Mouse (Mus musculus): Measurements from ENCODE around the gene Hdlbp.
"Not testable (repeated sequence)": the region's sequence is repeated elsewhere in the genome, so short reads cannot be mapped to it uniquely, and the experiment has no call there.

The Hdlbp gene

GRCm38 (mm10) chr1:93478586-93479475 is at the start of gene Hdlbp:
Gene Hdlbp (minus strand): TSS chr1:93478815.
- peak; percentile 100 for DNase-seq (ENCODE audit: low read depth, low spot score)

- DNase-seq (ENCODE audit: low read depth, low spot score), result no peak
Measured at GRCm38 (mm10) chr1:93522325-93522724, 43.7 kb upstream of the Hdlbp start.

DNA sequence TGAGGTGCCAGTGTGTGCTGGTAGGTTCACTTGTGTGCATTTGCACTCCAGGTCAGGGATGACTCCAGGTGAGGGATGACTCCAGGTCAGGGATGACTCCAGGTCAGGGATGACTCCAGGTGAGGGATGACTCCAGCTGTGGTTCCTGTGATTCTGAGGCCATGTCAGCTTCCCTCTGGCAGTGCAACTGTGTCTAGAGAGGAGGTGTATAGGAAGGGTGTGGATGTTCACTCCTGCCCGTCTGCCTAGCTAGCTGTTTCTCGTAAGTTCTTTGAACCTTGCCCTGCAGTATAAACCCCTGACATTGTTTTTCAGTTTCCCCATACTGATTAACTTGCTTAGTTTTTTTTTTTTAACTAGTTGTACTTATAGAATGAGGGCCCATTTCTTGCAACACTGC is 42.9 kb upstream of the Hdlbp start:
- DNase-seq (ENCODE audit: low read depth, low spot score), result no peak

GRCm38 (mm10) chr1:93513221-93513620 is 34.6 kb upstream of the Hdlbp start:
- no peak for DNase-seq (ENCODE audit: low read depth, low spot score)

DNA sequence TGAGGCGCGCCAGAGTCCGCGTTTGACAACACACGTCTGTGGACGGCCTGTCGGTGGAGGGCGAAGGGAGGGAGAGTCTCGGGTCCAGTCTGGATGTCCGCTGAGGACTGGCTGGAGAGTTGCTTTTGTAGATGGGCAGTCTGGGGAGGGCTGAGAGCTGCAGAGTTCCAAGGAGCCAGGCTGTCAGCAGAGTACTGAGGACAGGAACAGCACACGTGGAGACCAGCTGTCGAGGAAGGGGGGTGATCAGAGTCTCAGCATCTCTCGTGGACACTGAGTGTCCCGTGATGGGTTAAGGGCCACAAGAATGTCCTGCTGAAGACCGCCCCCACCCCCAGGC is 33.7 kb upstream of the Hdlbp start:
- no peak for DNase-seq (ENCODE audit: low read depth, low spot score)

DNA sequence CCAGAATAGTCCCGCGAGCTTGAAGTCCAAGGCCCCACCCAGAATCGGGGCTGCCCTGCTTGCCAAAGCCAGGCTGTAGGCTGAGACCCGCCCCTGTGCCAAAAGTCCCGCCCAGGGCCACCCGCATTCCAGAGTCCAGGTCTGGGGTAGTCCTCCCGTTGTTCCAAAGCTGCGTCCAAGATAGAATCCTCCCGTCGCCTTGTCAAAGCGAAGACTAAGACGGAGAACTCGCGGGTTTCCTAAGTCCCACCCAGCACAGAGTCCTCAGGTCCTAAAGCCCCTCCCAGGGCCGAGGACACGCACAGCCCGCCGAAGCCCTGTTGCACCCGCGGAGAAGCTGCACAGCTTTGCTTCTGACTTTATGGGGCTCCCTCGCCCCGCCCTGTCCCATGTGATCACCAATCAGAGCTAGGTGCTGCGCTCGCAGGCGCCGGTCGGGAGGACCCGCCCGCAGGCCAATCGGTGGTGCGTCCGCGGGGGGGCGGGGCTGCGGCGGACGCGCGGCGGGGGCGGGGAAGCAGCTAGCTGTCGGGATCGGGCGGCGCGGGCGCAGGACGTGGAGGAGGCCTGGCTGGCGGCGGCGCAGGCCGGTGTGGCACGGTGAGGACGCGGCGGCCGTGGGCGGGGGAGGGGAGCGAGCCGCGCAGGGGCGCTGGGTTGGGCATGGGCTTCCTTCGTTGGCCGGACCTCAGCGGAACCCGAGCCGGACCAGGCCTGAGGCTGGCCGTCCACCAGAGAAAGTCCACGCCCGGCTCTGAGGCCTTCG is 33.2 kb upstream of the Hdlbp start, which contains the start of gene Farp2:
Farp2 (plus strand) TSS at position 495 of the 766 bp plus-strand sequence.
- peak; percentile 98 for DNase-seq (ENCODE audit: low read depth, low spot score)

DNA sequence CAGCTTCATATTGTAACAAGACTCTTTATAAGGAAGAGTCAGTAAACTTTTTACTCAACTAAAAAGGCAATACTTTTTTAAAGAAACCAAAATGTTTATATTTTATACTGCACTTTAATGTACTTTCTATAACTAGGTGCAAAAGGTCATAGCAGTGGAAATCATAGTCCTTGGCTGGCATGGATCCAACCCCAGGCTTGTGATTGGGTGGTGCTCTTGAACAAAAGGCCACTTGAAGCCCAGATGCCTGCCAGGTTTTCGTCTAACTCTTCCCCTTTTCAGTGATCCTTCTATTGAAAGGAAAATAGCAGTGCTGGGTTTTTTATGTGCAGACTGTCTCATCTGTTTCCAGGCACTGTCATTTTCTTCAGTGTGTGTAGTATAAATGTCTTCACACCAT is 30.0 kb upstream of the Hdlbp start:
- DNase-seq (ENCODE audit: low read depth, low spot score), result not testable (repeated sequence)

- DNase-seq (ENCODE audit: low read depth, low spot score), result peak; percentile 70
Measured at GRCm38 (mm10) chr1:93506944-93507676, 28.5 kb upstream of the Hdlbp start.

GRCm38 (mm10) chr1:93495312-93495711 is 16.7 kb upstream of the Hdlbp start:
- no peak for DNase-seq (ENCODE audit: low read depth, low spot score)

DNA sequence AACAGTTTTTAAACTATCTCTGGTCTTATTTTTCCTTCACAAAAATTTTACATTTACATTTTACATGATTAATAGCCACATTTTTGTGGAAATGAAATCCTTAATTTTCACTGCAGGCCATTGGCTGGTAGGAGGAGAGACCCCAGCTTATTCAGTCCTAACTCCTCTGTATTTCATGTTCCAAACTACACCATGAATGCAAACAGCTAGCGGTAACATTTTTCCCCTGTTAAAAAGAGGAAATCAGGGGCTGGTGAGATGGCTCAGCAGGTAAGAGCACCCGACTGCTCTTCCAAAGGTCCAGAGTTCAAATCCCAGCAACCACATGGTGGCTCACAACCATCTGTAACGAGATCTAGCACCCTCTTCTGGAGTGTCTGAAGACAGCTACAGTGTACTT is 7.7 kb upstream of the Hdlbp start:
- not testable (repeated sequence) for DNase-seq (ENCODE audit: low read depth, low spot score)

- peak; percentile 39 for DNase-seq (ENCODE audit: low read depth, low spot score)
Measured at GRCm38 (mm10) chr1:93479476-93480083, 965 bp upstream of the Hdlbp start.

DNA sequence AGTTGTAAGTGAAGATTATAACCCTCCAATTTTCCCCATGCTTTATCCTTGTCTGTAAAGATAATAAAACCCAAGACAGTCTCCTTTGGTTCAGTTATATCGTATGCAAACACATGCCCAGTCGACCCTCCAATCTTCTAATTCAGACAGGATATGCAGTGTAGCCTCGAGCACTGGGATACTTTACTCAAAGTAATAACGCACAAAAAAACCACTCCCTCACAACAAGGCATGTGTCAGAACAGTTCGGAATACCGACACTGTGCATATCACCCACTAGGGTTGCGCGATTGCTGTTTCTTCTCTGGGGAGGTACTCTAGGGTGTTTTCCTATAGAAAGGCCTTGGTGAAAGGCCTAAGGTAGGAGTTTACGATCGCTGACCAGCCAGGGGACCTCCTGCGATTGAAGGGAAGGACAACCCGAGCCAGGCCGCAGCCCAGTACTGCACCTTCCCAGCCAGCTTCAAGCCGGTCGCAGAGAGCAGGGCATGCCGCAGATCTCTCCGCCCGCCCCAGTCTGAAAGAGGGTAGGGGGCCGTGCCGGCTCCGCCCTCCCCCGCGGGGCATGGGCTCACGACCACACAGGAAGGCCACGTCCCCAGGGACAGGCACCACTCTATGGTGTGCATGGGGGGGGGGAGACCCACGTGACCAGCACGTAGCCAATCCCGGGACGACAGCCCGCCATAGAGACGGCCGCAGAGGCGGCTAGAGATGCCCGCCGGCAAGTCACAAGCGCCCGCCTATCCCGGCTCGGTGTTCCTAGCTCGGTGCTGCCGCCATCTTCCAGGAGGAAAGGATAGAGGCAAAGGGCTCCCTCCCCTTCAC is 643 bp downstream of the Hdlbp start:
- peak; percentile 97 for DNase-seq (ENCODE audit: low read depth, low spot score)

DNA sequence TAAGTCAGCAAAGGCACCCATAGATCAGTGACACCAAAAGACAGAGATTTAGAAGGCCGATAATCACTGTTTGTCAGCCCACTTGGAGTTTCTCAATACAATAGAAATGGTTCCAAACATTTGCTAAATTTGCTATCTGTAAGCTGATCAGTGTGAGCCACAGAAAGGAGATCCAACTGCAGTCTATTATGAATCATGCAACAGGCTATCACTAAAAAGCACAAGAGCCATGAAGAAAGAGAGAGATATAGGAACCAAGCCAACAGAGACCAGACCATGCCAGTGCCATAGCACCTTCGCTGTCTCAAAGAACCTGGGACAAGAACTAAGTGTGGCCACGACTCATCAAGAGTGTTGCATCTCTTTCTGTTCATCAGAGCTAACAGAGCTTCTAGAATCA is 2.9 kb downstream of the Hdlbp start:
- no peak for DNase-seq (ENCODE audit: low read depth, low spot score)

- DNase-seq (ENCODE audit: low read depth, low spot score), result no peak
Measured at GRCm38 (mm10) chr1:93468626-93469025, 10.0 kb downstream of the Hdlbp start.

- no peak for DNase-seq (ENCODE audit: low read depth, low spot score)
Measured at GRCm38 (mm10) chr1:93465746-93466145, 12.9 kb downstream of the Hdlbp start.

GRCm38 (mm10) chr1:93465066-93465465 is 13.5 kb downstream of the Hdlbp start:
- no peak for DNase-seq (ENCODE audit: low read depth, low spot score)

DNA sequence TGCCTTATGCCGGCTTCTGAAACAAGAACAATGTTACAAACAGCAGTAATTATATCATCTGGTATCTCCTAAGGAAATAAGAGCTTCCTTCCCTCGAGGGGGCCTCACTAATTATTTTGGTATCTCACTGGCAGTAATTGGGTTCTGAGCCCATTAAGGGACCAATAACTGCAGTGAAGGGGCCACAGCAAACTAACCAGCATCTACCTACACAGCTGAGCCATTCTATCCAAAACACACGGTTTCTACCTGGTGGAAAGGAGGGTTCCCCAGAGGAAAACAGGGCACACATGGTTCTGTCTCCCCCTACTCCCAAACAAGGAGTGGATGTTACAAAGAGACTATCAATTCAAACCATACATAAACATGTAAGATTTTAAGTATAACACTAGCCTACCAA is 19.5 kb downstream of the Hdlbp start:
- DNase-seq (ENCODE audit: low read depth, low spot score), result no peak

DNA sequence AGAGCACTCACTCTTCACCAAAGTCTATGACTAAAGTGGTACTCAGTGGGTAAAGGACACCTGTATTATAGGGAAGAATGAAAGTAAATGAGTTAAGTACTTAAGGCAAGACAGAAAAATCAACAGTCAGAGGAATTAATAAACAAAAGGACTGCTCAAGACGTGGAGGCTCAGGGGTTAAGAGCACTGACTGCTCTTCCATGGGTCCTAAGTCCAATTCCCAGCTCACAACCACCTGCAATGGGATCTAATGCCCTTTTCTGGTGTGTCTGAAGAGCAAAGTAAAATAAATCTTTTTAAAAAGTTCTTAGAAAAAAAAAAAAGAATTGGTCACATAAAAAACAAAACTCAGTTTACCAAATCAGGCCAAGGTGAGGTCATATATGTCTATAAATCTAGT is 20.3 kb downstream of the Hdlbp start:
- DNase-seq (ENCODE audit: low read depth, low spot score), result no peak

DNA sequence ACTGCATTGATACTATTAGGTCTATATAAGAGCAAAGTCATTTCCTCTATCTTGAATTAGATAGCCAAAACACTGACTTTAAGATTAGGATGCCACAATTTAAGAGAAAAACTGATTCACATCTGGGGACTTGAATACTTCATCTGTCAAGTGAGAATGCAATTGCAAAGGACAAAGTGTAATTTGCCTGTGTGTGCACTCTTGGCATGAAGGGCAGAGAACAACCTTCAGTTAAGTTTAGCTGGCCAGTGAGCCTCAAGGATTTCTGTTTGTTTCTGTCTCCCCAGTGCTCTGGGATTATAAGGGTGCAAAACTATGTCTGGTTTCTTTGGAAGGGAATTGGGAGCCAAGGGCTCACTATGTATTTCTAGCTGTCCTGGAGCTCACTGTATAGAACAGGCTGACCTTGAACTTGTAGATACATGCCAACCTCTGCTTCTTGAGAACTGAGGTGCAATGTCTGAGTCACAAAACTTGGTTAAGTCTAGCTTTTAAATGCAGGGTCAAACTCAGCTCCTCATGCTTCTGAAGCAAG is 24.8 kb downstream of the Hdlbp start:
- no peak for DNase-seq (ENCODE audit: low read depth, low spot score)

- not testable (repeated sequence) for DNase-seq (ENCODE audit: low read depth, low spot score)
Measured at GRCm38 (mm10) chr1:93450118-93450517, 28.5 kb downstream of the Hdlbp start.

- no peak for DNase-seq (ENCODE audit: low read depth, low spot score)
Measured at GRCm38 (mm10) chr1:93445822-93446162, 32.8 kb downstream of the Hdlbp start.
